Mouse (Mus musculus): ENCODE measurements around the gene Gm2a. TPM values are rescaled to one million over a fixed set of nuclear protein-coding genes. Genes with fewer than 3 reads are reported as not detected.
A peak's percentile ranks its signal among the peaks of the same experiment; 100 is the strongest.
"Not testable (repeated sequence)": the region's sequence is repeated elsewhere in the genome, so short reads cannot be mapped to it uniquely, and the experiment has no call there.

Gm2a gene
- polyA plus RNA-seq, 1 experiment from 2014 or later = 7.2 TPM

- Histone ChIP-seq H3K36me3 (no peaks in the 10 kb centered on the region), H3K4me3 (no peak overlapping the region), H3K9me3 (replicated peaks) (no peaks in the 10 kb centered on the region), H3K27me3 (ENCODE audit: low read depth, poor library complexity, severe bottlenecking) (no peaks in the 10 kb centered on the region), H3K27ac (no peak overlapping the region), H3K4me1 (peaks cover 9% of the 10 kb centered on the region)
- WGBS = 87% methylated on average over 8 of the region's 8 CpGs
- DNase-seq (ENCODE audit: low spot score) = no peak
These were observed 1.3 kb downstream of the Gm2a start for GRCm38 (mm10) chr11:55099019-55099771.

GRCm38 (mm10) chr11:55099868-55100267, 2.0 kb downstream of the Gm2a start:
- no peaks in the 10 kb centered on the region for H3K9me3 ChIP-seq (replicated peaks)
- H3K4me3 ChIP-seq = no peak overlapping the region
- no peak overlapping the region for H3K27ac ChIP-seq
- no peaks in the 10 kb centered on the region for H3K36me3 ChIP-seq
- DNase-seq (ENCODE audit: low spot score) = no peak
- 67% methylated on average over 4 of the region's 4 CpGs for WGBS
- peaks cover 9% of the 10 kb centered on the region for H3K4me1 ChIP-seq
- H3K27me3 ChIP-seq (ENCODE audit: low read depth, poor library complexity, severe bottlenecking) = no peaks in the 10 kb centered on the region

- Histone ChIP-seq H3K36me3 (no peaks in the 10 kb centered on the region), H3K27me3 (ENCODE audit: low read depth, poor library complexity, severe bottlenecking) (no peaks in the 10 kb centered on the region), H3K4me3 (no peak overlapping the region), H3K4me1 (peaks cover 9% of the 10 kb centered on the region), H3K27ac (no peak overlapping the region), H3K9me3 (replicated peaks) (no peaks in the 10 kb centered on the region)
- DNase-seq (ENCODE audit: low spot score) = no peak
- 84% methylated on average over 3 of the region's 3 CpGs for WGBS
These were observed 4.1 kb downstream of the Gm2a start for GRCm38 (mm10) chr11:55102015-55102414.

GRCm38 (mm10) chr11:55103229-55103628, 5.3 kb downstream of the Gm2a start:
- Histone ChIP-seq H3K27me3 (ENCODE audit: low read depth, poor library complexity, severe bottlenecking) (no peaks in the 10 kb centered on the region), H3K4me3 (no peak overlapping the region), H3K9me3 (replicated peaks) (no peaks in the 10 kb centered on the region), H3K36me3 (no peaks in the 10 kb centered on the region), H3K27ac (no peak overlapping the region), H3K4me1 (peaks cover 5% of the 10 kb centered on the region)
- WGBS = 91% methylated on average over 3 of the region's 3 CpGs
- no peak for DNase-seq (ENCODE audit: low spot score)

GRCm38 (mm10) chr11:55105389-55105788, 7.5 kb downstream of the Gm2a start:
- no peak overlapping the region for H3K4me3 ChIP-seq
- no peaks in the 10 kb centered on the region for H3K36me3 ChIP-seq
- H3K27me3 ChIP-seq (ENCODE audit: low read depth, poor library complexity, severe bottlenecking) = no peaks in the 10 kb centered on the region
- no peaks in the 10 kb centered on the region for H3K9me3 ChIP-seq (replicated peaks)
- H3K4me1 ChIP-seq = no peaks in the 10 kb centered on the region
- DNase-seq (ENCODE audit: low spot score) = no peak
- no peak overlapping the region for H3K27ac ChIP-seq
- 89% methylated on average over 4 of the region's 4 CpGs for WGBS

- 94% methylated on average over 1 of the region's 1 CpGs for WGBS
These were observed 8.7 kb downstream of the Gm2a start for GRCm38 (mm10) chr11:55106636-55107035.

GRCm38 (mm10) chr11:55109521-55110300, 11.8 kb downstream of the Gm2a start:
- WGBS = 92% methylated on average over 7 of the region's 7 CpGs
- Histone ChIP-seq H3K9me3 (replicated peaks) (no peaks in the 10 kb centered on the region), H3K27me3 (ENCODE audit: low read depth, poor library complexity, severe bottlenecking) (no peaks in the 10 kb centered on the region), H3K4me1 (peaks cover 9% of the 10 kb centered on the region), H3K27ac (no peak overlapping the region), H3K4me3 (no peak overlapping the region), H3K36me3 (no peaks in the 10 kb centered on the region)
- DNase-seq (ENCODE audit: low spot score) = no peak

More at GRCm38 (mm10) chr11:55106636-55107035, 8.7 kb downstream of the Gm2a start:
- Histone ChIP-seq H3K27ac (no peak overlapping the region), H3K9me3 (replicated peaks) (no peaks in the 10 kb centered on the region), H3K27me3 (ENCODE audit: low read depth, poor library complexity, severe bottlenecking) (no peaks in the 10 kb centered on the region), H3K36me3 (no peaks in the 10 kb centered on the region), H3K4me1 (no peaks in the 10 kb centered on the region), H3K4me3 (no peak overlapping the region)
- DNase-seq (ENCODE audit: low spot score) = no peak

- Histone ChIP-seq H3K27me3 (ENCODE audit: low read depth, poor library complexity, severe bottlenecking) (no peaks in the 10 kb centered on the region), H3K9me3 (replicated peaks) (no peaks in the 10 kb centered on the region), H3K27ac (no peak overlapping the region), H3K4me3 (no peak overlapping the region), H3K4me1 (peaks cover 9% of the 10 kb centered on the region), H3K36me3 (no peaks in the 10 kb centered on the region)
- DNase-seq (ENCODE audit: low spot score) = no peak
- WGBS = 75% methylated on average over 7 of the region's 7 CpGs
These were observed 12.8 kb downstream of the Gm2a start for GRCm38 (mm10) chr11:55110566-55111169.

- H3K27ac ChIP-seq = no peak overlapping the region
- no peak for DNase-seq (ENCODE audit: low spot score)
- no peak overlapping the region for H3K4me3 ChIP-seq
- no peaks in the 10 kb centered on the region for H3K27me3 ChIP-seq (ENCODE audit: low read depth, poor library complexity, severe bottlenecking)
- no peaks in the 10 kb centered on the region for H3K9me3 ChIP-seq (replicated peaks)
- H3K4me1 ChIP-seq = peaks cover 9% of the 10 kb centered on the region
- no peaks in the 10 kb centered on the region for H3K36me3 ChIP-seq
- 75% methylated on average over 7 of the region's 7 CpGs for WGBS
These were observed 15.4 kb downstream of the Gm2a start for GRCm38 (mm10) chr11:55113209-55113860.

GRCm38 (mm10) chr11:55113861-55114250, 15.9 kb downstream of the Gm2a start:
- not testable (repeated sequence) for DNase-seq (ENCODE audit: low spot score); H3K4me1 ChIP-seq

GRCm38 (mm10) chr11:55114291-55114690, 16.4 kb downstream of the Gm2a start:
- H3K4me1 ChIP-seq = peaks cover 9% of the 10 kb centered on the region
- no peak overlapping the region for H3K4me3 ChIP-seq
- no peaks in the 10 kb centered on the region for H3K27me3 ChIP-seq (ENCODE audit: low read depth, poor library complexity, severe bottlenecking)
- H3K27ac ChIP-seq = peak overlapping the region; percentile 30; the same call in 1 of the 2 replicates
- 85% methylated on average over 2 of the region's 2 CpGs for WGBS
- H3K36me3 ChIP-seq = no peaks in the 10 kb centered on the region
- no peak for DNase-seq (ENCODE audit: low spot score)
- H3K9me3 ChIP-seq (replicated peaks) = no peaks in the 10 kb centered on the region

More at GRCm38 (mm10) chr11:55113861-55114250, 15.9 kb downstream of the Gm2a start:
- whole genome bisulfite sequencing = 17% methylated on average over 4 of the region's 4 CpGs
- not testable (repeated sequence) for H3K4me3 ChIP-seq; H3K36me3 ChIP-seq; H3K9me3 ChIP-seq (replicated peaks); H3K27me3 ChIP-seq (ENCODE audit: low read depth, poor library complexity, severe bottlenecking)
- H3K27ac ChIP-seq = peak overlapping the region; percentile 30; the same call in 1 of the 2 replicates

- H3K27me3 ChIP-seq (ENCODE audit: low read depth, poor library complexity, severe bottlenecking) = no peaks in the 10 kb centered on the region
These were observed 18.1 kb downstream of the Gm2a start for GRCm38 (mm10) chr11:55116004-55116403.

More at GRCm38 (mm10) chr11:55116004-55116403, 18.1 kb downstream of the Gm2a start:
- no peak overlapping the region for H3K4me3 ChIP-seq
- 92% methylated on average over 3 of the region's 3 CpGs for WGBS
- no peaks in the 10 kb centered on the region for H3K36me3 ChIP-seq
- H3K27ac ChIP-seq = no peak overlapping the region
- peaks cover 9% of the 10 kb centered on the region for H3K4me1 ChIP-seq
- no peak for DNase-seq (ENCODE audit: low spot score)
- H3K9me3 ChIP-seq (replicated peaks) = no peaks in the 10 kb centered on the region
